Mouse (Mus musculus) erythroblast, embryonic 14.5 days (primary cell): ENCODE measurements around the gene Slc22a13.

Source experiments
- GATA1 ChIP-seq: IDR thresholded peaks from 2 replicates; pipeline ENCODE4 v1.6.1; 2012; ENCODE audit warnings: low read length, inconsistent platforms, mixed read lengths
- TAL1 ChIP-seq: IDR thresholded peaks from 3 replicates; pipeline ENCODE4 v1.6.1; 2012; ENCODE audit warnings: low read length, inconsistent platforms, mixed read lengths

DNA sequence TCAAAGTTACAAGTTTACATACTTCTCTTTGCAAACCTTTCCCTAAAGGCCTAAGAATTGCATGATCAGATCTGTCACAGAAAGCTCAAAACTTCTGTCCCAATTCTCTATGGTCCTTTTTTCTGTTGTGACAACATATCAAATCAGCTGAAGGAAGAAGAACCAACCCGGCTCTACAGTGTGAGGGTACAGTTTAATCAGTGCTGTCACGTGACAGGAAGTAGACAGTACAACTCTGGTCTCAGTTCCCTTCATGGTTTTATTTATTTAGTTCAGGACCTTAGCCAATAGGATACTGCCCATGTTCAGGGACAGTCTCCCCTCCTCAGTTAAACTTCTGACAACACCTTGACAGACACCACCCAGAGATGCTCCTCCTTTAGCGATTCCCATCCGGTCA lies 11.4 kb upstream of the Slc22a13 start:
- no peak for TF ChIP-seq GATA1
- TF ChIP-seq TAL1, result no peak
